Mouse (Mus musculus) kidney, embryonic 14.5 days (tissue): ENCODE measurements at regions not wholly inside any gene's neighbourhood (a gene's known extent, or its start where the extent isn't known, plus 50 kb on each side); places are given as distances from the start of the nearest gene placed in this dataset.

Experiments
- ATAC-seq: fragments of 200-750 bp; cut with Nextera tagmentation; 2 replicates; pipeline ENCODE4 v1.8.0; 2017; ENCODE audit warnings: moderate number of reproducible peaks, mild to moderate bottlenecking, moderate TSS enrichment, moderate library complexity; ENCODE audit not compliant: low FRiP score, low TSS enrichment
- H3K27ac ChIP-seq: fragments of 300-500 bp; sonication (generic); 2 replicates; pipeline ENCODE4 v1.5.1; 2014; ENCODE audit warnings: low read depth, mild to moderate bottlenecking, low read length, moderate library complexity, mixed read lengths
- H3K27me3 ChIP-seq: fragments of 300-500 bp; sonication (generic); 2 replicates; pipeline ENCODE4 v1.6.1; 2014; ENCODE audit warnings: mild to moderate bottlenecking, low read length; ENCODE audit not compliant: control insufficient read depth, insufficient read depth
- H3K36me3 ChIP-seq: fragments of 300-500 bp; sonication (generic); 2 replicates; pipeline ENCODE4 v1.6.1; 2014; ENCODE audit warnings: low read length, mixed read lengths; ENCODE audit not compliant: control insufficient read depth, insufficient read depth
- H3K4me1 ChIP-seq: fragments of 300-500 bp; sonication (generic); 2 replicates; pipeline ENCODE4 v1.6.1; 2014; ENCODE audit warnings: low read length, mixed read lengths; ENCODE audit not compliant: control insufficient read depth, insufficient read depth
- H3K4me2 ChIP-seq: fragments of 300-500 bp; sonication (generic); replicated peaks from 2 replicates; pipeline ENCODE4 v1.6.1; 2014; ENCODE audit warnings: low read depth, mild to moderate bottlenecking, low read length
- H3K4me3 ChIP-seq: fragments of 300-500 bp; sonication (generic); 2 replicates; pipeline ENCODE4 v1.5.1; 2014; ENCODE audit warnings: mild to moderate bottlenecking, low read length
- H3K9ac ChIP-seq: fragments of 300-500 bp; sonication (generic); 2 replicates; pipeline ENCODE4 v1.6.1; 2014; ENCODE audit warnings: low read depth, mild to moderate bottlenecking, low read length, moderate library complexity
- H3K9me3 ChIP-seq: fragments of 300-500 bp; sonication (generic); 2 replicates; pipeline ENCODE4 v1.6.1; 2016; ENCODE audit warnings: low read length; ENCODE audit not compliant: control insufficient read depth
- WGBS: fragments of 180-500 bp; shearing (Covaris S2); extraction: QIAGEN DNeasy Blood & Tissue Kit; methylation state at CpG from one replicate; pipeline ENCODE4 v1.1.7; 2014; 5-methylcytosine and 5-hydroxymethylcytosine counted together

- H3K27me3 ChIP-seq, result no peaks in the 10 kb centered on the region
- no peak for ATAC-seq
- no peak overlapping the region for H3K27ac ChIP-seq
- H3K36me3 ChIP-seq, result no peaks in the 10 kb centered on the region
- H3K4me3 ChIP-seq, result no peak overlapping the region
- 65% methylated on average over 3 of the region's 3 CpGs for WGBS
- H3K4me2 ChIP-seq, result no peak overlapping the region
- H3K4me1 ChIP-seq, result no peaks in the 10 kb centered on the region
- no peaks in the 10 kb centered on the region for H3K9me3 ChIP-seq
- no peak overlapping the region for H3K9ac ChIP-seq
Measured at GRCm38 (mm10) chr1:80131354-80131753, 86.9 kb downstream of the Fam124b start.

GRCm38 (mm10) chr1:80123966-80124365, 94.3 kb downstream of the Fam124b start:
- no peak overlapping the region for H3K4me2 ChIP-seq
- no peak overlapping the region for H3K4me3 ChIP-seq
- no peak for ATAC-seq
- H3K4me1 ChIP-seq, result no peaks in the 10 kb centered on the region
- H3K36me3 ChIP-seq, result no peaks in the 10 kb centered on the region
- no peak overlapping the region for H3K9ac ChIP-seq
- 88% methylated on average over 2 of the region's 2 CpGs for WGBS
- H3K27me3 ChIP-seq, result no peaks in the 10 kb centered on the region
- H3K9me3 ChIP-seq, result no peaks in the 10 kb centered on the region
- H3K27ac ChIP-seq, result no peak overlapping the region

DNA sequence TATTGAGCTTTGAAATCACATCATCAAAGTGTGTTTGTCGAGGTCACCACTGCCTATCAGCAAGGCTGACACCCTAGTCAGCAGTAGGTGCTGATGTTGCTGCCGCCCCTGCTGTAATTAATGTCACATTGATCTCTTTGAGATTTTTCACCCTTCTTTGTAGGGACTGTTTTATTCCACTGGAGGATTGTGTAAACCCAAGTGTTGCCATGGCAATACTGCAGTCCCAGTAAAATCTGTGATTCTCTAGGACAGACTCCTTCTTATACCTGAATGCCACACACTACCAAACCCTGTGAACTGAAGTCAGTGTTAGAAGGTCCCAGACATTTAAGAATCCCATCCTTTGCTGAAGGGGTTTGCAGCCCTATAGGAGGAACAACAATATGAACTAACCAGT, 102.4 kb downstream of the Fam124b start:
- Histone ChIP-seq H3K27me3 (no peaks in the 10 kb centered on the region), H3K4me3 (no peak overlapping the region), H3K4me2 (no peak overlapping the region), H3K4me1 (no peaks in the 10 kb centered on the region), H3K27ac (no peak overlapping the region), H3K9me3 (no peaks in the 10 kb centered on the region), H3K36me3 (no peaks in the 10 kb centered on the region), H3K9ac (no peak overlapping the region)
- ATAC-seq, result no peak
- 74% methylated on average over 2 of the region's 2 CpGs for WGBS

- H3K36me3 ChIP-seq, result no peaks in the 10 kb centered on the region
- H3K4me1 ChIP-seq, result no peaks in the 10 kb centered on the region
- 74% methylated on average over 2 of the region's 2 CpGs for WGBS
- ATAC-seq, result no peak
- H3K27me3 ChIP-seq, result no peaks in the 10 kb centered on the region
- no peaks in the 10 kb centered on the region for H3K9me3 ChIP-seq
- H3K4me3 ChIP-seq, result no peak overlapping the region
- H3K27ac ChIP-seq, result no peak overlapping the region
- no peak overlapping the region for H3K4me2 ChIP-seq
- no peak overlapping the region for H3K9ac ChIP-seq
Measured at GRCm38 (mm10) chr1:80107747-80108476, 110.4 kb downstream of the Fam124b start.

DNA sequence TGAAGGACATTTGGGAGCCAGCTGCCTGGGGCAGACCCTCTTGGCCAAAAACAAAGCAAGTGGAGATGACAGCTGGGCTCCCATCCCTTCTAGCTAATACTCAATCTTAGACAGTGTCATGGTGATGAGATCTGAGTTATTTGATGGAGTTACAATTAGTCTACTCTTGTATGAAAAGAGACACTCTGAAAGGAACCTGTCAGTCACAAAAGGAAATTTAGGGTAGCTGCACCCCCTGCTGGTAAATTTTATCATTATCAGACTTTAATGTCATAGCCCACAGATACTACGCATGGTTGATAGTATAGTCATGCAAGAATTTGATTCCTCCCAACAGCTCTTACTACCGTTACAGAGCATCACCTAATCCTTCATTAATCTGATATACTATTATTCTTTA, 112.0 kb downstream of the Fam124b start:
- 75% methylated on average over 2 of the region's 2 CpGs for WGBS
- Histone ChIP-seq H3K27ac (no peak overlapping the region), H3K9me3 (no peaks in the 10 kb centered on the region), H3K27me3 (no peaks in the 10 kb centered on the region), H3K9ac (no peak overlapping the region), H3K36me3 (no peaks in the 10 kb centered on the region), H3K4me3 (no peak overlapping the region), H3K4me1 (no peaks in the 10 kb centered on the region), H3K4me2 (no peak overlapping the region)
- ATAC-seq, result no peak

GRCm38 (mm10) chr1:80098266-80098665, 120.0 kb downstream of the Fam124b start:
- no peak overlapping the region for H3K9ac ChIP-seq
- 95% methylated on average over 1 of the region's 1 CpGs for WGBS
- H3K4me3 ChIP-seq, result no peak overlapping the region
- no peak overlapping the region for H3K27ac ChIP-seq
- no peaks in the 10 kb centered on the region for H3K36me3 ChIP-seq
- H3K9me3 ChIP-seq, result no peaks in the 10 kb centered on the region
- H3K4me2 ChIP-seq, result no peak overlapping the region
- no peak for ATAC-seq
- no peaks in the 10 kb centered on the region for H3K4me1 ChIP-seq
- H3K27me3 ChIP-seq, result no peaks in the 10 kb centered on the region

GRCm38 (mm10) chr1:80091800-80092199, 126.5 kb downstream of the Fam124b start:
- H3K4me2 ChIP-seq, result no peak overlapping the region
- ATAC-seq, result no peak
- no peaks in the 10 kb centered on the region for H3K4me1 ChIP-seq
- no peaks in the 10 kb centered on the region for H3K27me3 ChIP-seq
- no peaks in the 10 kb centered on the region for H3K36me3 ChIP-seq
- WGBS, result 79% methylated on average over 2 of the region's 2 CpGs
- H3K9me3 ChIP-seq, result no peaks in the 10 kb centered on the region
- H3K4me3 ChIP-seq, result no peak overlapping the region
- H3K27ac ChIP-seq, result no peak overlapping the region
- H3K9ac ChIP-seq, result no peak overlapping the region

GRCm38 (mm10) chr1:80091350-80091749, 126.9 kb downstream of the Fam124b start:
- Histone ChIP-seq H3K4me1 (no peaks in the 10 kb centered on the region), H3K4me3 (no peak overlapping the region), H3K27me3 (no peaks in the 10 kb centered on the region), H3K4me2 (no peak overlapping the region), H3K9ac (no peak overlapping the region), H3K9me3 (no peaks in the 10 kb centered on the region), H3K27ac (no peak overlapping the region), H3K36me3 (no peaks in the 10 kb centered on the region)
- no peak for ATAC-seq
- WGBS, result 76% methylated on average over 8 of the region's 8 CpGs

DNA sequence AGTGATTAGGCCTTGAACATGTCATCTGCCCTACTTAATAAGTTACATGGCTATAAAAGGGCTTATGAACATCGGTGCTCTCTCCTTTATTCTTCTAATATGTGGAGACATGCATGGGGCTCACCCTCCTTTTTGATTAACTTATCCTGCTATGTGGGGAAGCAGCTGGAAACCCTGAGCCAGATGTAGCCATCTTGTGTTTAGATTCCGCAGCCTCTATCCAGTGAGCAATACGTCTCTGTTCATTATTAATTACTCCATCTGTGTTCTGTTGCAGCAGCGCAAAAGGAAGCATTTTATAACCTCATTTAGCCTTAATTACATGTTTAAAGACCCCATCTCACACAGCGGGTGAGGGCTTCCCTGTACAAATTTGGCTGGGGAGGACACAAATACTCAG, 129.6 kb downstream of the Fam124b start:
- Histone ChIP-seq H3K4me1 (no peaks in the 10 kb centered on the region), H3K9me3 (no peaks in the 10 kb centered on the region), H3K36me3 (no peaks in the 10 kb centered on the region), H3K4me3 (no peak overlapping the region), H3K9ac (no peak overlapping the region), H3K27me3 (no peaks in the 10 kb centered on the region), H3K27ac (no peak overlapping the region), H3K4me2 (no peak overlapping the region)
- WGBS, result 66% methylated on average over 5 of the region's 5 CpGs
- ATAC-seq, result no peak
